Mouse (Mus musculus): ENCODE measurements at regions not wholly inside any gene's neighbourhood (a gene's known extent, or its start where the extent isn't known, plus 50 kb on each side); places are given as distances from the start of the nearest gene placed in this dataset.

DNA sequence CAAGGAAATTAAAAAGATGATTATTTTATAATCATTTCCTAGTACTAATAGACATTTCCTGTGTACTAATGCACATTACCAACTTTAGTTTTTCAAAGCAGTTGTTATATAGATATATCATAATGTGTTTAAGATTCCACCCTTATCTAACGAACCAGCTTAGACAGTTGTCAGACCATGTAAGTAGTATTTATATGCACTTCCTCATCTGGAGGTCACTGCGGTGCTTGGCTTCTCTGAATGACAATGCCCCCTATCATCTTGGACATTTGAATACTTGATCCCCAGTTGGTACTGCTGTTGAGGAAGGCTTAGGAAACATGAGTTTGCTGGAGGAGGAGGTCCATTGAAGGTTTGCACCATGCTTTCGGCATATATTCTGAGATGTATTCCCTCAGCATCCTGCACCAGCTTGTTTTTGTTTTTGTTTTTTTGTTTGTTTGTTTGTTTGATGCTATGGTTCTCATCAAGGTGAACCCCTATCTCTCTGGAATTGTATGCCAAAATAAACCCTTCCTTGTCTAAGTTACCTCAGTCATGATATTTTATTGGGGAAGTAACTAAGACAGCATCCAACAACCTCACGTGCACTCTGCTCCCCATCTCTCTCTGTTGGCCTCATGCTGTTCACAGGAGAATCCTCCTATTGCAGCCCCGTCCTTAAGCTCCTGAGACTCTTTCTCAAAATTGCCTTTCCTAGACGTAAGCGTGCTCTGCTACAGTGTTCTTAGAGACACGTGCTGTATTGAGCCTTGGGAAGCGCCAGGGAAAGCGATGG, 228.4 kb upstream of the Mmadhc start:
- no peak for DNase-seq

DNA sequence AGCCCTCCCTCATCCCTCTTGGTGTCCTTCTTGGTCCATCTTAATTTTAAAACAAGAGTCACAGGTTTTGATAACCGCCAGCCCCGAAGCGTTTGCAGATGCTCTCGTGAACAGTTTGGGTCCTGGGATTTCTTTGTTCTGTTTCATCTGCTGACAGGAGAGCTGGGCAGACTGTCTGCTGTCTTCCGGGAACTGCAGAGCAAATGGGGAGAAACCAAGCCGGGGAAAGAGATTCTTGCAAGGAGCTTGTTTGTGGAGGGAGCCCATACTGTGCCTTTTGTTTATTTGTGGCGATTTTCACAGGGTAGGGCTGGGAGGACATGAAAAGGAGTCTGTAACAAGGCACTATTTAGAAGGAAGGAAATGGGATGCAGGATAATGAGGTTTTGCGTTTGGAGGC, 223.6 kb upstream of the Mmadhc start:
- no peak for DNase-seq

DNA sequence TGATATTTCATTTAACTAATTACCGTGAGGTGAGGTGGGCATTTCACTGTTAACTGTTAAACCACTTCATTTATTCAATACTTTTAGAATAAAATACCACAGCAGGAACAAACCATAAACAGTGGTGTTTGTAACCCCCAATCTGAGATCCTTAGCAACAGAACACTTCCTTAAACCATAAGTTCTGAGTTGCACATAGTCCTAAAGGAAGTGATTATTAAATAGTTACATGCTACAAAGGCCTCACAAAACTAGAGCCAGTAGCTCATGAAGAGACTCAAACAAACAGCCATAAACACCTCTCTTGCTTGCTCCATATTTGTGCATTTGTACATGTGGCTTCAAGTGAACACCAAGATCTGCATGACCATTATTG, 222.5 kb upstream of the Mmadhc start:
- no peak for DNase-seq

DNA sequence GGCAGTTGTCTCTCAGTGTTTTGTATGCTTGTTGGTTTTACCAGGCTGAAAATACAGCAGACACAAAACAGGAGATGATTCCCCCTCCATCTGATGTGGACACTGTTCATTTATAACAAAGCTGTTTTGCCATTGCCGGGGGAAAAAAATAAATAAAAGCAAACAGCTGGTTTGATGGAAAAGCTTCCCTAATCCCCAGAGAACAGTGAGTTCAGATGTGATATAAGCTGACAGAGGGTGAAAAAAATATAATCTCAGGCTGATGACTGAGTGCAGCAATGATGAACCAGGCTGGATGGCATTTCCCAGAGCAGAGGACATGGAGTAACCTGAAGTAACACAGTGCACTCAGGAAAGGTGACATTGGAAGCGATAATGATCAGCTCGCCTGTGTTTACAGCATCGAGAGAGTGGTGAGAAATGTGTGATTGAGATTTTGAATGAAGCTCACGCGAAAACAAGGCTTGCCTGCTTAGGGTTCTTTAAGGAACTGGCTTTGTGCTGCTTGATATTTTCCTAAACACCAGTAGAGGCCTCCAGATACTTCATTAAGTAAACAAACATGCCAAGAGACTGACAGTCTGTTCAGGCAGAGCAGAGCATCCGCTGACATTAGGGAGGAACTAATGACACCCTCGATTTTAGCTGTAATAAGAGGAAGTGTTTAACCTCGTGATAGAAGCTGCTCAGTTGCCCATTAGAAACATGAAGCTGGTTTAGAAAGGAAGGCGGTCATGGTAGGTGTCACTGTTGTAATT, 221.9 kb upstream of the Mmadhc start:
- peak; percentile 20 for DNase-seq

DNA sequence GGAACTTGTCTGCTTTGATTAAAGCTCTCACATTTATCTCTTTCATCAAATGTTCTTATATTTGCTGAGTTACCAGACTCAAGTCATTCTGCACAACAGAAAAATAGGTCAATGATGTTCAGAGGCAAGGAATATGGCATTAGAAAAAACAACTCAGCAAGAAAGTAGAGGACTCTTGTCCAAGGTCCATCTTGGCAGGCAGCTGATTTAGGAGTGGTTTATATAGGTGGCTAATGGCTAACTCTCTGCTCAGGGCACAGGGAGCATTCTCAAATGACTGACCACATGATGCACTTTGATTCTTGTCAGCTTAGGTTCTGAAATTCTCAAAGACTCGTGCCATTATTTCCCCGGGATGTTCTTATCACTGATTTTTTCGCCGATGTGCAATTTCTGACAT, 216.7 kb upstream of the Mmadhc start:
- no peak for DNase-seq

DNA sequence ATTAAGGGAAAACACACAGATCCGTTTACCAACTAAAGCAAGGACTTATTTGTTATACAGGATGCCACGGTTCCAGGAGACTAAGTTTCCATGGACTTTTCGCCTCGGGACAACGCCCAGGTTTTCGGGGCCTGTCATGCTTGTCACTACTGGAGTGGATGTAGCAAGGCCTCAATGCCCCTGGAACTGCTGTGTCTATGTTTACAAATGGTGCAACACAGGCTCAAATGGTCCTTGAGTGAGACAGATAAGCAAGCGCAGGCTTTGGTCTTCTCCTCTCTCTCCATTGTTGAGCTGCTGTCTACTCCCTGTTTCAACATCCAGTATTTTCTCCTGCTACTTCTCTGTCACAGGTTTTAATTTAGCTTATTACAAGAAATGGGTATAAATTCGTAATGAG, 202.1 kb upstream of the Mmadhc start:
- DNase-seq = no peak

DNA sequence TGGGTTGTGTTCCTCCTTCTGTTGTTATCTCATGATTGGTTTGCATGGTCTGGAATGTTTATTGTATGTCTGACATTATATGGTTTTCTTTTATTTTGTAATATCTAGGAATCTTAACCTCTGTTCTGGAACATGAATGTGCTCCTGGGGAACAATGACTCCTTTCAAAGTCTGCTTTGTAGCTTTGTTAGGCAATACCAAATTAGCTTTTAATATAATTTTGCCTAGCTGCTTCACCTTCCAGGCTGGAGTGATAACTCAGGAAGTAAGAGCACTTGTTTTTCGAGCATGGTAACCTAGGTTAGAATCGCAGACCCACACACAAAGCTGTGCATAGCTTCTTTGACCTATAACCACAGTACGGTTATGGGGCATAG, 199.4 kb upstream of the Mmadhc start:
- DNase-seq = no peak

DNA sequence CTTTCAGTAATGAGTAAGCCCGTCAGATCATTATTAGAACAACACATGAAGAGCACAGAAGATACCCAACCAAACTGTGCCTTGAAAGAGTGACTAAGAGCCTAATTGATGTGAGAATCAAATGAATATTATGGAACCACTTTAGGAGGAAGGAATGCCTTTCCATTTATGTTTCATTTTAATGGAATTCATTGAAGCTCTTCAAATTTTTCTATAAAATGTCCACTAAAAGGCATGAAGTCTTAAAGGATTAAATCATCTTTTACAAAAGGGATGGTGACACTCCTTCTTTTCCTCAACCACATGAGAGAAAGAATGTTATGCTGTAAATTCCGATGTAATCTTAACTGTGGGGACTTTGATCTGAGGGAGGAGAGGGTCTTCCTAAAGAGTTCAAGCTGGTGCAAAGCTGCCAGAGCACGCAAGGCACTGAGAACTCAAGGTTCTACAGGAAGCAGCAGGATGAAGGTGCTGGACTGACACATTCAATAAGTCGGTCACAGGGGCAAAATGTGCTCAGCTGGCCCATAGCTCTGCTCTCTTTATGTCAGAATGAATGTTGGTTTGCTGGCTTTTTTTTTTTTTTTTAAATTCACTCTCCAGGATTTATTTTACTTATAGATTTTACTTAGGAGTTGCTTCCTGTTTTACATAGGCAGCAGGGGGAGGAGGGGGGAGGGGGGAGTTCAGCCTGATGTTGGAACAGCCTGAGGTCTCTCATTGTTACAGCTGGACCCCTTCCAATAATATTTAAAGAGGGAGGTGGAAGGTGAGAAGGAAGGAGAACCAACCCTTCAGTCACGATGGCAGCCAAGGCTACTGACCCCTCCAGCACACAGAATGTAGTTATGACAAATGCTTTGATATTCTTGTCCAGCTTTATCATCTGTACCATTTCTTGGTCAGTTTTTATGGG, 198.8 kb upstream of the Mmadhc start:
- DNase-seq = no peak

DNA sequence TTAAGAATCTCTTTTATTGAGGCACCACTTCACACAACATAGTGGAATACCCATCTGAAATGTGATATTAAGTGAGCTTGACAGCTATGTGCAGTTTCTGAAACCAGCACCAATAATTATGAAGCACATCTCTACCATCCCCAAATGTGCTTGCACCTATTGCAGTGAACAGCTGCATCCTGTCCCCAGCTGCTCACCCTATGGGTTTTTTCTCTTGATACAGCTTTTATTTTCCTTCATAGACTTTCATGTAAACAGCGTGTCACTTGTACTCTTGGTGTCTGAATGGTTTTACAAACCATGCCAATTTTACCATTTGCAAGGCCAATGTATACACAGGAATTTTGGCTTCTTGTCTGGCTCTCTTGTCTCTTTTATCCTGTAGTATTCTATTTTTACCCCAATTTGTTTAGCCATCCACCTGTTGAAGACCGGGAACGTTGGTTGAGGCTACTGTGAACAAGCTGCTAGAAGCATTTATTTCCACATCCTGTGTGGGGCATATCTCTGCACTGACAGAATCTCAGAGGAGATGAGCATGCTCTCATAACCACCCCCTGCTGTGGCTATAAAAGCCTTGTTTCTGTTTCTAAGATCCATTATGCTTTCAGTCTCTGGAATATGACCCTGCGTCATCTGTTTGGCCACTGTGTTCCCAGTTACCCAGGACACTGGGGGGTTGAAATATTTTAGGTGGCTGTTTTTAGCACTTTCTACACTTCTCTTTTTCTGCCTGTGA, 197.2 kb upstream of the Mmadhc start:
- peak; percentile 4 for DNase-seq

DNA sequence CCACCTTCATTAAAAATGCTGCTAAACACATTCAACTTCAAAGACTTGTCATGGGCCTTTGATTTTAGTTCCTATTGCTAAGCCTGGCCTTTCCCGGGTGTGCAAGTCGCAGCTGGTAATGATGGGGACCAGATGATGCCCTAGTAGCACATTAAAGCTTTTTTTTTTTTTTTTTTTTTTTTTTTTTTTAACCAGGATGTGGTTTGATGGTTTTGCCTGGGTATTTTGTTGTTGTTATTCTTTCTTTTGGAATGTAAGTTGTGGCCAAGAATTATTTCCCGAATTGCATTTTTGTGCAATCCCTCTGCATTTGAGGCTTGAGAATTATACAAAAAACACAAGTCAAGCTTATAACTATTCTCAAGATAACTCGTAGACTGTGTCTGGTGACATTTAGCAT, 167.2 kb upstream of the Mmadhc start:
- DNase-seq = no peak

DNA sequence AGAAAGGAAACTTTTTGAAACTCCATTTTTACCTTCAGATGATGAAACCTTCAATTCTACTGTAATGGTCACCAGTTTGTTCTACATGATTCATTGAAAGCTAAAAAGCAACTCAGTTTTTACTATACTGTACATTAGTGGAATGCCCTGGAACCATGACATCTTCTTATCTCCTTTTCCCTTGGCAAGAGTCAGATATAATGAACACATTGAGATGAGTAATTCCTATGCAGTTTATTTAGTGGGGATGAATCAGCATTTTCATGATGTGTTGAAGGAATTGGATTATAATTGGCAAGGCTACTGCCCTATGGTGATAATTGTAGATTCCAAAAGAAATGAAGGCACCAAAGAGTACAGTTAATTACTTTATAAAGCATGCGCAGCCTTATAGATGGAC, 165.8 kb upstream of the Mmadhc start:
- DNase-seq = no peak

DNA sequence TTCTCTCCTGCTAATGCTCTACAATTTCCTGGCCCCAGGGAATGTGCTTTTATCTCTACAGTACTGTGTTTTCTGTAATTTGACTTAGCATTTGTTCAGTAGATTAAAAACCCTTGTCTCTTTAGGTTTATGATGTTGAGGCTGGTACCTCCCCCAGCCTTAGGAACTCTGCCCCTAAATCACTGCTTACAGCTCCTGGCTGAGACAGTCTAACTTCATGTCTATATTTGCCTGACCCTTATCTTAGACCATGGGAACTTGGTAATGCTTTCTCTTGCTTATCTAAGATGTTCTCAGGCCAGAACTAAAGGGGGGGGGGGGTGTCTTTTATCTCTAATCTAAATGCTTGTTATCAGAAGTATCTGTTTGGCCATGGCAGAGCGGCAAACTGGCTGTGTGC, 160.1 kb upstream of the Mmadhc start:
- no peak for DNase-seq

DNA sequence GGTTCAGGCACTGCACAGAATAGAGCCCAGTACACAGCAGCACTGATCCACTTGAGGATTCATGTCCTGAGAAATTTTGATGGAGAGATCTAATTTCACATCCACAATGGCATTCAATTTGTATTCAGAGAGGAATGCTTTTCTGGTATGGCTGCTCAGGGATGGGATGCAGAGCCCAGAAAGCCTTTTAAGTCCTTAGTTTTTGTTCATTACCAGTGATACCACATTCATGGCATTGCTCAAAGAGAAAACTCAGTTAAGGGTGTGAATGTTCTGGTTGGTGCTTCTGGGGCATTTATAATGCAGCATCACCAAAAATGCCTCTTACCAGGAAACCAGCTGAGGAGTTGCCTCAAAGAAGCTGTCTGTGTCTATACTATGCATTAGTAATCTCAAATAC, 151.5 kb upstream of the Mmadhc start:
- DNase-seq = no peak

DNA sequence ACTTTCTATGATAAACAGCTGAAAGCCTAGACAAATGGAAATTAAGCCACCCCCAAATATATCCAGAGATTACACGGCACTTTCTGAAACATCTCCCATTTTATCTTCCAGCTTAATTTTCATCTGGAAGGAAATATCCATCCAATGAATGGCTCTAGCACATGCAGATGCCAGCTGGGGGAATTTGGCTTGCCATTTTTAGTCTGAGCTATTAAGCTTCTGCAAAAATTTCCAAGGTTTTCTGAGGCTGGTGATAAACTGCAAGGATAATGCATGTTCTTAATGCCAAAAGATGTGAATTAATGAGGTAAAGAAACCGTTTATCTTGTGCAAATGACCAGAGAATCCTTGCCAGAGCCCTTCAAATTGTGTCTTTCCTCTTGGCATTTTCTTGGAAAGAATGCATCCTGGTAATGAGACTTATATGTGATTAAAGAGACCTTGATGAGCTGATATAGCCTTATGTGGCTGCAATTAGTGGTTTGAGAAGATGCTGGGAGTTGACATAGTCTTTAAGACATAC, 149.4 kb upstream of the Mmadhc start:
- no peak for DNase-seq

DNA sequence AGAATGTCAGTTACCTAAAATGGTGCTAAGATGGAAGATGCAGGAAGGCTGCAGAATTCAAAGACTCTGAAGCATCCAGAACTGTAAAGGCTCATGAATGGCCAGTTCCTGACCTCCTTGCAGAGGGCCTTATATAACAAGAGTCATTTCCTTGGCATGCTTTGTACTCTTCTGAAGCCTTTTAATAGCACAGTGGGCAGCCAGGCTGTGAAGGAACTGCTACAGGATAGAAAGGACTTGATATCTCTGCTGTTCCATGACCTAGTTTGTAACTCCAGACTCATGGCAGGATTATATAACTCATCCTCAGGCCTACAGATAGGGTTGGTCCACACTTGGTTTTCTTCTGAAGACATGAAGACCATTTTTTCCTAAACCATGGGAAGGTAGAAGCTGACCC, 143.7 kb upstream of the Mmadhc start:
- no peak for DNase-seq

DNA sequence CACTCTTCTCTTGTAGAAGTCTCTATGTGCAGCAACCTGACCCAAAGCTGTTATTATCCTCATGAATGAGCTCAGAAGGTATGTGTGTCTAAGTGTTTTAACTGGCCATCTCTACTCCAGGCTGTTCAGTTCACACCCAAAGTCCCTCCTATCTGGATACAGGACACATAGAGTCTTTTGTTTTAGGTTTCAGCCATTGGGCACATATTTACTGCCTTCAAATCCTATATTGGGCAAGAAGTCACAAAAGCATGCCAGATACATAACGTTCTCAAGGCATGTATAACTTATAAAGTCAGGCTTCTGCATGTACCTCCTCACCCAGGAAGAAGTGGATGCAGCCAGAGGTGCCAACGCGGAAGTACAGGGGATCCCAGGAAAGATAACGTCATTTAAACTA, 136.6 kb upstream of the Mmadhc start:
- DNase-seq = no peak

DNA sequence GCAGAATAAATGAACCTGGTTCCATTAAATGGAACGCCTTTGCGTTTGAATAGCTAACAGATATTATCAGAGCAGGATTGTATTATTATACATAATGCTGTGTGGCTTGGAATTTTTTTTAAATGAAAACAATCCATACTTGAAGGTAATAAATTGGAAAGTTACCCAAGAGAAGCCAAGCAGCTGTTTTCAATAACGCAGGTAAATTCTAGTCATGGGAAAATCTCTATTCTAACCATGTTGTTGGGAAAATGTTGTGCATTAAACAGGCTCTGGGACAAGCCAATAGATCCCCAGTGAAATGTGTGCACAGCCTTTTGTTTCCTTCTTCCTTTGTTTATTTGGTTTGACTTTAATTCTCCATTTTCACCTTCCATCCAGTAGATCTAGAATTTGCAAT, 128.6 kb upstream of the Mmadhc start:
- no peak for DNase-seq

DNA sequence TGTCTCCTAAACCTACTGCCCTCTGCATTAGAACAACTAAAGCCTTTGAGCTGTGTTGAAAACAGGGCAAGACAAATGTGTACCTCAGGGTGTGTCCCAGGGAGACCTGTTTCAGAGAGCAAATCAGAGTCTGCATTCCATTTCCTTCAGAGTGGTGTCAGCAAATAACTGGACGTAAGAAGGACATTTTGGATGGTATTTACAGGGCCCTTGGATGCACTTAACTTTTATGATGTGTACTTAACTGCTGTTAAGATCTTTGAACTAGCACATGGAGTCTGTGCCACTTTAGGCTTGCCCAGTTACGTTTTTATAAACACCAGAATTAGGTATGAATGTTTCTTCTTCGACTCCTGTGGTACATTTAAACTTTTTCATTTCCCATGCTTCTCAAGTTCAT, 123.0 kb upstream of the Mmadhc start:
- peak; percentile 5 for DNase-seq

DNA sequence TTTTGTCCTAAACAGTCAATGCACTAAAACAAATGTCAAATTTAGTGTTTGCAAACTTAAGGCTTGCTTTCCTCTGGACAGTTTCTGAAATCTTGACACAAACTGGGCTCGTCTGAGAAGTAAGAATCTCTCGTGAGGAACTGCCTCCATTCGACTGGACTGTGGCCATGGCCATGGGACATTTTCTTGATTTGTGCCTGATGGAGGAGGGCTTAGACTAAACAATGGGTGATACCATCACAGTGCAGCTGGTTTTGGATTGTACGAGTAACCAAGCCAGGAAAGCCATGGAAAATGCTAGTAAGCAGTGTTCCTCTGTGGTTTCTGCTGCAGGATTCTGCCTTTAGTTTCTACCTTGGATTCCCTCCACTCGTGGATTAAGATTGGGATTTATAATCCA, 121.0 kb upstream of the Mmadhc start:
- peak; percentile 19 for DNase-seq

DNA sequence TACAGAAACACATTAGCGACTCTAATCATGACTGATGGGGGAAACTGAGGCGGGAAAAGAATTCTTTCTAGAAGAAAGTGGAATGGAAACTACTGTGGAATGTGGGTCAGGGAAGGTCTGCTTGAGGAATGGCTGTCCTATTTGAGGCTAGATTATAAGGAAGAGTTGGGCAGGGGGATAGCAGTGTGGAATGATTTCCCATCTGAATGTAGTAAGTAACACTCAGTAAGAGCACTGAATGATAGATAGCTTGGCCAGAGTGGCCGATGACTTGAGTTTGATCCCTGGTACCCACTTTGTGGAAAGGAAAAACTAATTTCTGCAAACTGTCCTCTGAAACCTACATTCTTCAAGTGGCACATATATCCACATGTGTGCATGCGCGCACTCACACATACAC, 120.5 kb upstream of the Mmadhc start:
- no peak for DNase-seq

DNA sequence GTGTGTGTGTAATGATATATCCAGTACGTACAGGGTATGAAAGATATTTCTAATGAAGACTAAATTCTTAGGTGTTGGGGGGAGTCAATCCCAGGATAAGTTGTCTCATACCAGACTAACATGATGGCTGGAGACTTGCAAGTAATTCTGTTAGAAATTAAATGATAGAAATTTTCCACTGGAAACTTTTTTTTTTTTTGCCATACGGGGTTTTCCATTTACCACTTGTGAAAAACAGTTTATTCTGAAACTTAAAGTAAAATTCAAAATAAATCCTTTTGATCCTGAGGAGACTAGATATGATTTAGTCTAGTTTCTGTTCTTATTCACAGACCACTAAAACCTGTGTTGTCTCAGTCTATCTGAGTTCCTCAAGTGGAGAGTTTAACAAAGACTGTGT, 119.5 kb upstream of the Mmadhc start:
- no peak for DNase-seq

DNA sequence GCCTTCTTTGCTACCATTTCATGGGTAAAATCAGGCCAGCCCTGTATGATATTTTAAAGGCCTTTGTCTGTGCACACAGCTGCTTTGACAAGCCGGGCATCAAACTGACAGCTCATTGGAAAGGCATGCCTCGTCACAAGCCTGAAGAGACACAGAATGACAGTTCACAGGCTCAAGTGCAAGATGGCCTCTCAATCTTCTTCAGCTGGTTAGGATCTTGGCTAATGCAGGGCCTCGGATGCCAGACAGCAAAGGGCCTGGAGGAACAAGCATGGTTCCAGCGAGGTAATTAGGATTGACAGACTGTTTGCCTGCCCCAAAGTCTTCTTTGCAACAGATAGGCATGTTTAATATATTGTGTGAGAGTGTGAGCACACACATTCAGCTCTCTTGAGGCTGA, 109.3 kb upstream of the Mmadhc start:
- no peak for DNase-seq

DNA sequence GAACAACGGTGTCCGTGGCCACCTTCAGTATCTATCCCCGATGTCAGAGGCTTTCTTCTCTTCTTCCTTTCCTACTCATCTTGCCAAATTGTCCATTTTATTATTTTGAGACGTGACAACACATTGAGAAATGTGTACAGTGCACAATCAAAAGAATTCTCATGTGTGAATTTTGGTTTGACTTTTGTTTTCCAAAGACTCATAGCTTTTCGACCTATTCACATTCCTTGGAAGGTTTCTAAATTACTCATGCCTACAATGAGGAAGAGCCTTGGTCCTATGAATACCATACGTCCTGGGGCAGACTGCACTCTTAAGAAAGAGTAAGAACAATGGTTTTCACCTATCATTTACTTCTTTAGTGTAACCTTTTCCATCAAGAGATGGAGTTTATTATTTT, 106.5 kb upstream of the Mmadhc start:
- no peak for DNase-seq
